Mouse (Mus musculus): ENCODE data around the gene Sp1.

DNA sequence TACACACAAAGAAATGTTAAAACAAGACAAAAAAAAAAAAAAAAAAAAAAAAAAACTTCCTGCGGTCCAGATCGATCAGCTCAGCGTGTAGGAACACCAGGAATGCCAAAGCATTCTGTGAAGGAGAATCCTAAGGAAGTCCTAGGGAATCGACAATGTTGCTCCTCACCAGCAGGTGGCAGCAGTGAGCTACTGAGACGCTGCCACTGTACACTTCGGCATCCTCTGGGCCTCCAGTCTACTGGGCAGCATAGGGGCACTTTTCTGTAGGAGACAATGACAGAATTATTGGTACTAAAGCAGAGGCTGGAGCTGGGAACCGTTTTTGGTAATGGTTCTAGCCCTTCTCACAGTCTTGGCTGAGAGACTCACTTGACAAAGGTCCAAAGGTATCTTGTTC, 24.4 kb upstream of the Sp1 start:
- TF ChIP-seq CTCF (IDR thresholded peaks at IDR 0.05; ENCODE audit: control insufficient read depth, insufficient read depth, insufficient replicate concordance, low read depth, low read length): peak; percentile 99
- TF ChIP-seq POLR2A (IDR thresholded peaks at IDR 0.05; ENCODE audit: control insufficient read depth, low read depth, low read length): no peak

All from testis, adult 2 months (tissue).